Mouse (Mus musculus): ENCODE data around the gene Gm6367. TPM values are rescaled to one million over a fixed set of nuclear protein-coding genes. Genes with fewer than 3 reads are reported as not detected.
"Not testable (repeated sequence)": the region's sequence is repeated elsewhere in the genome, so short reads cannot be mapped to it uniquely, and the experiment has no call there.

Gm6367 gene
- not detected for total RNA-seq (2021)

GRCm38 (mm10) chr5:94988326-94988725, at the start of gene Gm6367:
Gene Gm6367 (plus strand): TSS chr5:94988626.
- DNase-seq (ENCODE audit: low spot score); intact Hi-C loops (cut with DNase I): not testable (repeated sequence)

Other genes with a start within 250 kb of the Gm6367 start
- gene Gm3183, start 123.2 kb upstream of the Gm6367 start, total RNA-seq (2021), result not detected
- not detected for gene Gm7942, start 118.3 kb downstream of the Gm6367 start, total RNA-seq (2021)
- gene Gm16513, start 194.0 kb downstream of the Gm6367 start, total RNA-seq (2021), result not detected